Mouse (Mus musculus) embryonic facial prominence, embryonic 13.5 days (tissue): ENCODE measurements around the gene U90926. TPM values are rescaled to one million over a fixed set of nuclear protein-coding genes. Genes with fewer than 3 reads are reported as not detected.

Experiments used
- ATAC-seq: fragments of 200-750 bp; cut with Nextera tagmentation; 2 replicates; pipeline ENCODE4 v1.8.0; 2017; ENCODE audit warnings: low read depth; ENCODE audit not compliant: insufficient number of reproducible peaks, insufficient read depth, low FRiP score, low TSS enrichment
- H3K27ac ChIP-seq: fragments of 300-500 bp; sonication (generic); 2 replicates; pipeline ENCODE4 v1.5.1; 2015; ENCODE audit warnings: moderate library complexity, mild to moderate bottlenecking, inconsistent platforms
- H3K27me3 ChIP-seq: fragments of 300-500 bp; sonication (generic); 2 replicates; pipeline ENCODE4 v1.6.1; 2015; ENCODE audit warnings: mild to moderate bottlenecking, inconsistent platforms
- H3K36me3 ChIP-seq: fragments of 300-500 bp; sonication (generic); 2 replicates; pipeline ENCODE4 v1.6.1; 2015; ENCODE audit warnings: mild to moderate bottlenecking, inconsistent platforms
- H3K4me1 ChIP-seq: fragments of 300-500 bp; sonication (generic); 2 replicates; pipeline ENCODE4 v1.6.1; 2015; ENCODE audit warnings: inconsistent platforms
- H3K4me2 ChIP-seq: fragments of 300-500 bp; sonication (generic); 2 replicates; pipeline ENCODE4 v1.6.1; 2015; ENCODE audit warnings: moderate library complexity, mild to moderate bottlenecking, inconsistent platforms
- H3K4me3 ChIP-seq: fragments of 300-500 bp; sonication (generic); 2 replicates; pipeline ENCODE4 v1.5.1; 2015; ENCODE audit warnings: mild to moderate bottlenecking, inconsistent platforms
- H3K9ac ChIP-seq: fragments of 300-500 bp; sonication (generic); 2 replicates; pipeline ENCODE4 v1.6.1; 2015; ENCODE audit warnings: mild to moderate bottlenecking, inconsistent platforms
- H3K9me3 ChIP-seq: fragments of 300-500 bp; sonication (generic); 2 replicates; pipeline ENCODE4 v1.6.1; 2016; ENCODE audit warnings: inconsistent platforms
- WGBS: fragments of 180-500 bp; shearing (Covaris S2); methylation state at CpG from one replicate; pipeline ENCODE4 v1.1.7; 2015; ENCODE audit warnings: mixed read lengths; 5-methylcytosine and 5-hydroxymethylcytosine counted together
- polyA plus RNA-seq: library from polyadenylated mRNA; unstranded; fragments of >200 nt; fragmentation: Nextera tagmentation; extraction: Ambion mirVana; gene quantifications from 2 replicates; pipeline ENCODE4 v1.2.1, GENCODE M21; 2015

U90926 gene
- polyA plus RNA-seq, 1 experiment from 2014 or later = not detected

DNA sequence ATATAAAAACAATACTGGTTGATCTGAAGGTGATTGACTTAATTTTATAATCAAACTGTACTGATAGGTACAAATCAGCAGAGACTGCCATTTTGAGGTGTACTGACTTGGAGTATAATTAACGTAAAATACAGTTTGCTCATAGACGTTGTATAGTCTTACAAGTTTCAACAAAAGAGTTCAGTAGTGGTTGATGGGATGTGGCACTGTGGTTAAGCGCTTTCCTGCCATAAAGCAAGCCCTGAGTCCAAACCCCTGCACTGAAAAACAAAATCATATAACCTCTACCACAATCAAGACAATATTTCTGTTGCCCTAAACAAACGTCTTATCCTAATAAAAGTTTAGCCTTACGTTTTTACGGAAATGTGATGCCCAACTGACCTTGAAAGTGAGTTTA lies 49.2 kb downstream of the U90926 start:
- no peak for ATAC-seq
- Histone ChIP-seq H3K4me3 (no peak overlapping the region), H3K27ac (no peak overlapping the region), H3K9me3 (no peaks in the 10 kb centered on the region), H3K9ac (no peak overlapping the region), H3K4me1 (no peaks in the 10 kb centered on the region), H3K27me3 (no peaks in the 10 kb centered on the region), H3K36me3 (peaks cover 40% of the 10 kb centered on the region), H3K4me2 (no peak overlapping the region)
- 77% methylated on average over 6 of the region's 6 CpGs for WGBS

Other genes with a start within 250 kb of the U90926 start
- not detected in 2 replicates for gene Odaph, start 227.9 kb downstream of the U90926 start, polyA plus RNA-seq
- 1.3 and 1.4 TPM in 2 replicates for gene Cdkl2, start 171.5 kb downstream of the U90926 start, polyA plus RNA-seq
- 202 and 213 TPM in 2 replicates for gene G3bp2, start 131.7 kb downstream of the U90926 start, polyA plus RNA-seq
- gene Uso1, start 77.5 kb downstream of the U90926 start, polyA plus RNA-seq = 45.4 and 47.0 TPM in 2 replicates
- 0.39 TPM in 1 of 2 replicates, not detected in the other for gene Ppef2, start 40.9 kb upstream of the U90926 start, polyA plus RNA-seq
- 8.7 and 10.2 TPM in 2 replicates for gene Naaa, start 62.8 kb upstream of the U90926 start, polyA plus RNA-seq
- gene Sdad1, start 95.1 kb upstream of the U90926 start, polyA plus RNA-seq = 41.0 and 44.8 TPM in 2 replicates
- not detected in 2 replicates for gene Cxcl9, start 112.7 kb upstream of the U90926 start, polyA plus RNA-seq
- 2.4 and 2.5 TPM in 2 replicates for gene Art3, start 116.4 kb upstream of the U90926 start, polyA plus RNA-seq
- gene Cxcl10, start 133.5 kb upstream of the U90926 start, polyA plus RNA-seq = 0.45 and 0.73 TPM in 2 replicates
- gene Nup54, start 219.8 kb upstream of the U90926 start, polyA plus RNA-seq = 52.7 and 57.0 TPM in 2 replicates